Mouse (Mus musculus) gastrocnemius, adult 8-10 months (tissue): Measurements from ENCODE around the gene Btaf1. TPM values are rescaled to one million over a fixed set of nuclear protein-coding genes. Genes with fewer than 3 reads are reported as not detected.

ENCODE experiments used
- DNase-seq, 2 experiments: peaks; one replicate each; pipeline ENCODE4 v3.0.0; 2022; ENCODE audit warnings: low spot score in 2 of 2
- total RNA-seq, 4 experiments: library from RNA; stranded (reverse); gene quantifications; 2 replicates each; pipeline ENCODE4 v1.2.4; 2022

Gene Btaf1
- total RNA-seq: 10 to 100 TPM in 1 of 4 experiments, 1 to 10 TPM in 3; 7.8 to 10.7 (median 8.2) TPM

DNA sequence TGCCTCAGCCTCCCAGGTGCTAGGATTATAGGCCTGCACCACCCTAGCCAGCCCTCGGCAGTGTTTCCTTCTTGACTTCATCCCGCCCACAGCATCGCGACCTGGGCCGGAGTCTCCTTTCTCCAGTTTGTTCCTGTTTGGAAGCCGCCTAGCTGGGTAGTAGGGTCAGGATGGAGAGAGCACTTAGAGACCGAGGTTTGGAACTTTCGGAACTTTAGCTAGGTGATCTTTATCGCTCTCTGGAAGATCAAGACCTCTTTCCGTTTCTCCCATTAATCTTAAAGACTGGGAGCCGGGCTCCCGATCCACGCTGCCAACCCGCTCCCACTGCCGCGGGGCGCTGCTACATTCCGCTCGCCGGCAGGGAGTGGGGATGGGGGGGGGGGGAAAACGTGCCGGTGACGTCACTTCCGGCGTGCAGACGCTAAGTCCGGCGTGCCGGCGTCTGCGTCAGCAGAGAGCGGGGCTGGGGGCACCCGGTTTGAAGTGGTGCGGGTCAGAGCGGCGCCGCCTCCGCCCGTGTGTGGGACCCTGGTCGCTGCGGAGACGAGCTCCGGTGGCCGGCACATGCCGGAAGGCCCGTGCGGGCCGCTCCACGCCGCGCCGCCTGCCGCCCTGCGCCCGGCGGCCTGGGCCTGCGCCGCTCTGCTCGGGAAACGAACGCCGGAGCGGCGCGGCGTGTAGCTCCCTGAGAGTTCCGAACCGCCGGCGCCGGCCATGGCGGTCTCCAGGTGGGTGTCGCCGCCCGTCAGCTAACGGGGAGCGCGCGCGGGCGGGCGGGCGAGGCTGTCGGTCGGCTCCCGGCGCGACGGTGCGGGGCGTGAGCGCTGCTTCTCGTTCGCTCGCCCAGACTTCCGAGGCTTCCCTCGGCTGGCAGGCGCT lies at the start of gene Btaf1:
Gene Btaf1, plus strand, starts transcription at position 409 of the 882 bp plus-strand sequence.
- peak; percentile 63 to 80 for DNase-seq

DNA sequence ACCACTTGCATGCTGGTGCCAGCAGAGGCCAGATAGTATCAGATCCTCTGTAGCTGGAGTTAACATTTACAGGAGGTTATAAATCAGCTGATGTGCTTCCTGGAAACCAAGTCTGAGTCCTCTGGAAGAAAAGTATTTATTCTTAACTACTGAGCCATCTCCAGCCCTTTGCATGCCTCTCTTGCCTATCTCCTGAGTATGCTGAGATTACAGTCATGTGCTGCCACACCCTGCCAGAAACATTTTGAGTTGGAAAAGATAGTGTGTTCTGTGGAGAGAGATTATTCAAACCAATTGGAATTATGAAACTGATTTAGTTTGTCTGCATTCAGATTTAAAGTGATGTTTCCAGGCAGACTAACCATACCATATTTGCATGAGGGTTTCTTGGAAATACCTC lies 48.5 kb upstream of the Btaf1 start:
- no peak for DNase-seq

DNA sequence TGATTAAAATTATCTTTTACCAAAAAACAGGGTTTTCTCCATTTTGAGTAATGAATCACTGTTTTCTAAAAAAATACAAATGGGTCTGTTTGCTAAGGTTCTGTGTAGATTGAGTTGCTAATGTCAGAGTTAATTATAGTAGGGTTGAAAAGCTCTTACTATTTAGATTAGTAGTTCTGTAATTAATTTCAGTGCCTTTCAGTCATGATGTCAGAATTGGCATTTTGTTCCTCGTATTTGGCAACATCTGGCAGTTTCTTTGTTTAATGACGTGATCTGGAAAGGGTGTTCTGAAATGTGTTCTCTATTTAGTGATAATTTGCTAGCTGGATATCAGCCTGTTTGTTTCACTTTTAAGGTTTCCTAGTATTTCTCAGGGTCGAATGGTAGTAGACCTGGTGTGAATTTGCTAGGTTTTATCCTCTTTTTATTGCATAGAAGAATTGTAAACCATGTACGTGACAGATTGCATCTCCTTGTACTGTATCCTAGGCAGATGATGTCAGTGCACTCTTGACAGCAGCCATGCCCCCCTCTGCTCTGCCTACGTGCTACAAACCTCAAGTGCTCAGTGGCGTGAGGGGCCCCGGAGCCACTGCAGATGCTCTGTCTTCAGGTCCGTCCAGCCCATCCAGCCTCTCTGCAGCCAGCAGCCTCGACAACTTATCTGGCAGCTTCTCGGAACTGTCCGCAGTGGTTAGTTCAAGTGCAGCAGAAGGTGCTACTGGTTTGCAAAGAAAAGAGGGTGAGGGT lies 47.0 kb upstream of the Btaf1 start:
- no peak for DNase-seq

DNA sequence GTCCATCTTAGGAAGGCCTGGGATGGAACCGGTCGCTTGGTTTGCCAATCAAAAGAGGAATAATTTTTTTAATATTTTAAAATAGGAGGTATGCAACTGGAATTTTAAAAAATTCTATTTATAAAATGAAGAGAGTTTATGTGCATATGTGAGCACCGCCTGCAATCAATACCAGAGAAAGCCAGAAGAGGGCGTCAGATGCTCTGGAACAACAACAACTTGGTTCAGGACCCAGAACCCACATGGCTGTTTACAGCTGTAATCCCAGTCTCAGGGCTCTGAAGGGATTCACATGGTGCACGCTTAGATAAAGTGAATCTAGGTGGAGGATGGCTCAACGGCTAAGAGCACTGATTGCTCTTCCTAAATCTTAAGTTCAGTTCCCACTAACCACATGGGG lies 42.8 kb upstream of the Btaf1 start:
- no peak for DNase-seq

DNA sequence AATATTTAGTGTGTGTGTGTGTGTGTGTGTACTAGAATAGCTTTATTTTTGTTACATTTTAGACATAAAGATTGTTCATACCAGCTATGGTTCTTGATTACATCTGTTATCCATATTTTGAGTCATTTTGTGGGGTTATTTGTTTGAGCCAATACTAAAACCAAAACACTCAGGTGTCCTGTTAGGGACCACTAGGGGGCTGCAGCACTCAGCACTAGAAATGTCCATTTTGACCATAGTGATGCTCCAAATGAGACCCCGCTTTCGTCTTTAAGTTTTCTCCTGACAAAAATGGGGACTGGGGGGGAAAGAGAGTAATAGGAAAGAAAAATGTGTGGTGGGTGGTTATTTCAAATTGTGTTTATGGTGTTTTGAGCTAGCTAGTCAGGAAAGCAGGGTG lies 39.6 kb upstream of the Btaf1 start:
- no peak for DNase-seq

DNA sequence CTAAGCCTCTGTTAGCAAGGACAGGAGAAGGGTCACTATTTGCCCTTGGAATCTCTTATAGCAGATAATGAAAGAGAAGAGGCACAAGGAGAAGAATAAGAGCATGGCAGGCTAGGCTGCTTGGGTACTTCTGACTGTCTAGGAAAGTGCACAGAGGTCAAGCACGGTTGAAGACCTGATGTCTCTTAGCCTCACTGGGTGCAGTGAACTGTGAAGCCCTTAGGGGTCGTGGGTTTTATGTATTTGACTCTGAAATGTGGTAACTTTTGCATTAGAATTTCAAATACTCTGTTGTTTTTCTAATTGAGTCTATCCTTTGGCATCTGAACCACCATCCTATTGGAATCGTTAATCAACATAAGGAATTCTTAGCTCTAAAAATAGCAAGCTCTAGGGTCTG lies 38.2 kb upstream of the Btaf1 start:
- DNase-seq: no peak

DNA sequence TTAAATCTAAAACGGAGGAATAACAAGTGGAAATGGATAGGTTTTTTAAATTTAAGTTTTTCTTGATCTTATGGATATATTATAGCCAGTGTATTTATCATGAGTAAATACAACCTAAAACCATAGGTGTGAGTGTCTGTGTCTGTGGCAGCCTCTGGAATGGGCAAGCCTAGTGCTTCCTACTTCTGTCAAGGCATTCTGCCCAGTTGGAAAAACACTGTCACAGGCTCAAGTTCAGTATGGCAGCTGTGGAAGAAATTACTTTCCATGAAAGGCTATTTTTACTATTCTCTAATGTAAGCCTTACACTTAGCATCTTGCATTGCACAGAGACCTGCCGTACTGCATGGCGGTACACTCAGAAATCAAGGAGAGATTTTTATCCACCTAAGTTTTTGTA lies 34.1 kb upstream of the Btaf1 start:
- DNase-seq: no peak

DNA sequence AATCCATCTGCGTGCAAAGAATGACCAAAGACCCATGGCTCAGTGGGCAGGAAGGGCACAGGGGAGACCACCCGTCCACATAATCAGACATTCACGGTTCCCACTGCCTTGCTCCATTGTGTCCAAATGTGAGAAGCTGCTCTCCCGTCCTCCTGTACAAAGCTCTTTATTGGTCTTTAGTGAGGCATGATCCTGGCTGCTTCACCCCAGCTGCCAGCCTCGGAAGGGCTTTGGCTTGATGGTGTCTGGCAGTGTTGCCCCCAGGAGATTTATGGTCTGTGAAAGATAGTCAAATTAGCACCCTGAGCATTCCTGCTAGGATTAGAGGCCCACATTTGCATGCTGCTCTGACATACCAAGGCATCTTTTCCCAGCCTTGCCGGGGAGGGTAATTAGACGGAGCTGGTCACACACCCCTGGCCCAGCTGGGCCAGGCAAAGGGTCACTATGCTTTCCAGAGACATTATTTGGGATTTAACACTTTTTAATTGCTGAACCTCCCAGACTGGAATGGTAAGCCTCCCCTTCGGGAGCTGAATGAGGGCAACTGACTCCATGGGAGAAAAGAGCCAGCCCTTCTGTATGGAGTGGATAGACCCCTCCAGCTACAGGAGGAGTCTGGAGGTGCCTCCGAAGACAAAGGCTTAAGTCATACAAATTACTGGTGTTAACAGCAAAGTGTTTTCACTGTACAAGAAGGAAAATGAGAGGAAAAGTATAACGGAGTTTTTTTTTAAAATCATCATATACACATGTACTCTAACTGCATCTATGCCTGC lies 28.9 kb upstream of the Btaf1 start:
- no peak for DNase-seq

DNA sequence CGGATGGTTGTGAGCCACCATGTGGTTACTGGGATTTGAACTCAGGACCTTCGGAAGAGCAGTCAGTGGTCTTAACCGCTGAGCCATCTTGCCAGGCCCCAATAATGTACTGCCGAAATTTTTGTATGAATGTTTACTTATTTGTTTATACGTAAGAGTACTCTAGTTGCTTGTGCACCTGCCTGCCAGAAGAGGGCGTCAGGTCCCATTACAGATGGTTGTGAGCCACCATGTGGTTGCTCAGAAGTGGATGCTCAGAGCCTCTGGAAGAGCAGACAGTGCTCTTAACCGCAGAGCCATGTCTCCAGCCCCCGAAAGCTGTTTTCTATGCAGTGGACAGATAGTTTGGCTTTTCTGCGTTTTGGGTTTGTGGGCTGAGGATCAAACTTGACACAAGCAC lies 28.1 kb upstream of the Btaf1 start:
- no peak for DNase-seq

DNA sequence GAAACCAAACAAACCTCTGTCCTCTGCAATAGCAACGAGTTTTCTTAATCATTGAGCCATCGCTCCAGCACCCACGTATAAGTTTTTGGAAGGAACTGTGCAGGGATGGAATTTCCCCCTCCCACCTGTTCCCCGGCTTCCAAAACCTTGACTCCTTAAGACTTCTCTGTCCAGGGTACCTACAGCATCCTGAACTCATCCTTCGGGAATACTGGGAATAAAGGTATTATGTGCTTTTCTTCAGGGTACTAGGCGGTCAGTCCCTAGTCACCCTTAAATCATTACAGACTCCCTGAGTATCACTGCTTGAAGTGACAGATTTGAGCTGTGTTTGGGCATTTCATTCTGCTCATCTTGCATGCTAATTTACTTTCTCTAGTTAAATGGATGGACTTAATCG lies 22.5 kb upstream of the Btaf1 start:
- DNase-seq: no peak

DNA sequence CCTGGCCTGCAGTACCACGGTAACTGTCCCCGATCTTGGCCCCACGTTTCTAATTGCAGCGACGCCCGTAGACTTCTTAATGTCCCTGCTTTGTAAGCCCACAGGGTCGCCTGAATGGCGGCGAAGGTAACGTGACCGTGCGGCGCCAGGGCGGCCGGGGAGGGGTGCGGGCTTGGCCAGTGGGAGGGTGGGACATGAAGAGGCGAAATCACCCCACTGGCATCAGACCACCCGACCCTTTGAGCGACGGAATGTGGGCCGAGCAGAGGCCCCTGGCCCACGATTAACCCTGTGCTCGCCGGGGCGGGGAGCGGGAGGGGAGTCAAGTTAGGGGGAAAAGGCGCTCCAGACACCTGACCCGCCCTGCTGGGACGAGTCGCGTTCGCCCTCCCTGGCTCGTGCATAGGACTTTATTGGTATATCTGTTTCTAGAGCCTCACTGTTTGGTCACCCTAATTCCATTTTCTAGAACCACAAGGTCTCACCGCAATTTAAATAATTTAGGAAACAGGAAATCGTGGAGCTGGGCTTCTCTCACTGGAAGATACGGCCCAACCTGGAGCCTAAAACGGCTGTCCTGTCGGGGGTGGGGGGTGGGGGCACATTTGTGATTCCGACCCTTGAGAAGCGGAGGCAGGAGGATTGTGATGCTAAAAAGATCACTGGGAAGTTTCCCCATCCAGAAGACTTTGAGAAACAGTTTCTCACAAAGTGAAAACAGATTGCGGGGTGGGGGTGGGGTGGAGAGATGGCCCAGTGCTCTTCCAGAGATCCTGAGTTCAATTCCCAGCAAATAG lies 21.5 kb upstream of the Btaf1 start:
- no peak for DNase-seq

DNA sequence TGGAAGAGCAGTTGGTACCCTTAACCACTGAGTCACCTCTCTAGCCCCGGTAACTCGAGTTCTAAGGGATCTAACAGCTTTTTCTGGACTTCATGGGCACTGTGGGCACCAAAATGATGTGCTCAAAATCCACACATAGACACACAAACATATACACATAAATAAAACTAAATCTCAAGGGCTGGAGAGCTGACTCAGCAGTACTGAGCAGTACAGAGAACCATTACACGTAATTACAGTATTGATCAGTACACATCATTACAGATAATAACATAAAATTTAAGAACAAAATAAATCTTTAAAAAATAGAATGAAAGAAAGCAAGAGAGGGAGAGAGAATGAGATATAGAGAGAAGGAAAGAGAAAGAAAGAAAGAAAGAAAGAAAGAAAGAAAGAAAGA lies 16.7 kb upstream of the Btaf1 start:
- DNase-seq: no peak

DNA sequence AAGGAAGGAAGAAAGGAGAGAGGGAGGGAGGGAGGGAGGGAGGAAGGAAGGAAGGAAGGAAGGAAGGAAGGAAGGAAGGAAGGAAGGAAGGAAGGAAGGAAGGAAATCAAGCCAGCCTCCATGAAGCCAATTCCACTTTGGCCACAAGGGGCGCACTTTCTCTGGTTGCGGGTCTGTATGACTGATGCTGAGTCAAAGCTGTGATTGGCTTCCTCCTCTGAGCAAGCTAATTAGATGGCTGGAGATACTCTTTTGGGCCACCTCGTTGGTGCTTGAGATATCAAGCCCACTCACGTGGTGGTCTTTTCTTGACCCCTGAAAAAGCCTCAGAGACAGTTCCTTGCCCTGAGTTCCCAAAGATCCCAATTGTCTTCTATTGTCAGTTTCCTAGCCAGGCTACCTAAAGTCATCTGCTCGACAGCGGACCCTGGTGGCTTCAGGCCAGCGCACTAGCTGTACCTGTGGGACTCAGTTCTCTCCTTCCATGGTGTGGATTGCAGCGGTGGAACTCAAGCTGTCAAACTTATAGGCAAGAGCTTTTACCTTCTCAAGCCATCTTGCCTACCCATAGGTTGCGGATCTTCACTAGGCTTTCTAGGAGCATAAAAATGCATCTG lies 16.1 kb upstream of the Btaf1 start:
- no peak for DNase-seq

DNA sequence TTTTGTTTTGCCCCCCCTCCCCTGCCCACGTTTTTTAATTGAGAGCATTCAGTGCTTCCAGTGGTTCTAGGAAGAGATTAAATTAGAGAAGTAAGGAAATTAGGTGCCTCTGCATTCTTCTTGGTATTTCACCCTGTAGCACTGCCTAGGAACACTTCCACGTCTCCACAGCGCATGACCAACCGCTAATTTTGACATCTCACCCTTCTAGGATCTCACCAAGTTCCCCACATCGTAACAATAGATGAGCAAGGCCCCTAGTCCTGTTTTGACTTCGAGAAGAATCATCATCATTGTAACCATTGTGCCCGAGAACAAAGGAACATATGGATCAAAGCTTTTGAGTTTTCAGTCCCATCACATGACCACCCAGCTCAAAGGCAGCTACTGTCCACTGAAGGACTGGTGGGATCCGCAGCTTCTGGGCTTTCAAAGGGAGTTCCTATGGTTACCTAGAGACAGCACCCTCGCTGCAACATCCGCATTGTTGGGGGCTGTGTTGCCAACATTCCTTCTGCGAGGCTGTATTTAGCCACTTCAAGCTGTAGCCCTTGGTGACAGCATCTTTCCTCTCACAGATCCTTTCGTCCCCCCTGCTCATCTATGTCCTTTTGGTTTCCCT lies 15.3 kb upstream of the Btaf1 start:
- DNase-seq: no peak

DNA sequence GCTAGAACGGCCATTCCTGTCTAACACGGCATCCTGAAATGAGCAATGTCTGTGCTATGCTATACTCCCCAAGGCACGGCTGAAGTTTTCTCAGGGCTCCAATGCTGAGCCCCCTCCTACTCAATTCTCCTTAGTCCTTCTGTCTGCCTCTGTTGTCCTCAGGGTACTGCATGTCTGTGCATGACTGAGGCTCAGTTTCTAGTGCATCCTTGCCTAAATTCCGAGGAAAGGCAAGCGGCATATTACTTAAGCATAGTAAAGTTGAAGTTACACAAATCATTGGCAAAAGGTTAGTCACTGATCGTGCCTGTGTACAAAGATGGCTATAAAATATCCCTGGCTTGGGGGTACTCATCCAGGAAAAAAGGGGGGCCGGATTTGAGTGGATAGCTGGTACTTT lies 12.8 kb upstream of the Btaf1 start:
- no peak for DNase-seq

DNA sequence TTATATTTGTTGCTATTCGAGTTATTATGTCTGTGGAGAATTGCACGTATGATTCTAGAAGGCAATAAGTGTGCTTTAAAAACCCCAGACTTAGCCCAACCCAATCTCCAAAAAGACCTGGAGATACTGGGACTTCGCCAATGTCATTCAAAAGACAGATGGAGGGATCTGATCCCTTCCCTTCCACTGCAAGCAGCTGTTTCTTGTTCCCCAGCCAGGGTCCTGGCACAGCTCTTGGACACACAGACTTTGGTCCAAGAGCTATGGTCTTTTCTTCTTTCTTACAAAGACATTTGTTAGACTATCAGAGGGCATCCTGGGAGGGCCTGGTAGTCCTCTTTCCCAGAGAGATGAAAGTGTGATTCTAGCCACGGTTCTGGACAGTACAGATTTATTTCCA lies 9.7 kb upstream of the Btaf1 start:
- no peak for DNase-seq

DNA sequence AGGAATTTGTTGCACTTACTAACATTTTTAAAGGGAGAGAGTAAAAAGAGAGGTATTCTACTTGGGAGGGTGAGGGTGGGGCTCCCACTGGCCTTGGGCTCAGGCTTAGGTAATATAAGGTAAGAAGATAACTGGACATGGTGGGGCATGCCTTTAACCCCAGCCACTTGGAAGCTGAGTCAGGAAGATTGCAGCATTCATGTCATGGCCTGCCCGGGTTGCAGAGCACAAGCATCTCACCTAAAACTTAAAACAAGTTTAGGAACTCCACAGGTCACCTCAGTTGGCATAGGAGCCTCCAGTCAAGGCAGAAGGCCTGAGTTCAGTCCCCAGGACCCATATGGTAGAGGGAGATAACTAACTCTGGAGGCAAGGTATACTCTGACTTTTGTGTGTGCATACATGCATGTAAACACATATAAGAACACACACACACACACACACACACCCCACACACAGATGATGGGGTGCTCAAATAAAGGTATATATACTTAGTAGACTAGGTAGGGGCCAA lies 8.9 kb upstream of the Btaf1 start:
- DNase-seq: no peak

DNA sequence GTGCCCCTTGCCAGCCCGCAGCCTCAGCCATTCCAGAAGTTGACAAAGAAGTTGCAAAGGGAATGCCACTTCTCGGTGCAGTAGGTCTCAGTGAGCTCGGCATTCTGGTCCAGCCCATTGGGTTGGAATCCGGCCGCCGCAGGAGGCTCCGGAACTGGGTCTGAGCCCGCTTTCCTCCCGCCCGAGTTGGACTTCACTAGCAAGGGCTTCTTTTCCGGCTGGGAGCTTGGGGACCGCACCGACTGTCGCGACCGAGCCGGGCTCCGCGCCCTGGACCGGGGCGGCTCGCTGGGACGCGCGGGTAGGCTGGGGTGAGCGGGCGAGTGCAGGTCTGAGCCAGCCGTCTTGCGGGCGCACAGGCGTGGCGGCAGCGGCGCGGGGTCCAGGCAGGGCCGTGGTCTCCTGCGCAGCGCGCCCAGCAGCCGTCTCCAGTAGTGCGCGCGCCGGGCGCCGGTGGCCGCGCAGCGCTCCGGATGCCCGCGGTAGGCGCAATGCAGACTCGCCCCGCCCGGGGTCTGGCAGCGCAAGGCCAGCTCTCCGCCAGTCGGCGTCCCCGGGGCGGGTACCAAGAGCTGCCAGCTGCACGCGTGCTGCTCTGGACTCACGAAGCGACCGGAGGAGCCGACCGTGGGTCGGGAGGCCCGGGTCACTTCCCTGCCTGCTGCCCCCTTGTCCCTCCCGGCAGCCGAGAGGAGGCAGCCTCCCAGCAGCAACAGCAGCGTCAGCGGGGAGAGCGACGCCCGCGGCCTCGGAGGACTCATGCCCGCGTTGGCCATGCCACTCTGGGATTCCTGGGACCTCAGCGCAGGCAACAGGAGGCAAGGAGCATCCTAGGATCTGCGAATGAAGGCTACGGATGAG lies 7.2 kb upstream of the Btaf1 start:
- DNase-seq: peak; percentile 49 to 77

DNA sequence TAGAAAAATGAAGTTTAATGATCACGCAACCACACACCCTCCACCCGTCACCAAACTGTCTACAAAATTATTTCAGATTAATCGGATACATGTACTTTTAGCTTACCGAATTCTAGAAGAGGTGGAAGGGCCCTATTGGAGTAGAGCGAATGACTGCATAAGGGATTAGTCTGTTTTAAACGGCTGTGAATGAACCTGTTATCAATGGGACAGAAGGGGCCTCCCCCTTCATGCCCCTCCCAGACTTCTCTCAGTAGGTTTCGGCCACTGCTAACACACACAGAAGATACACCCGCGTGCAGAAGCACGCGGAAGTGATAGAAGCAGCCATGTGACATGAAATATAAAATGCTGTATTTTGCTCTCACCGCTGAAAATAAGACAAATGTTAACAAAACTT lies 6.4 kb upstream of the Btaf1 start, which contains the start of gene Fgfbp3:
Gene Fgfbp3, minus strand, starts transcription at position 150 of the 400 bp plus-strand sequence.
- no peak for DNase-seq
